Mouse (Mus musculus): Measurements from ENCODE around the gene Sft2d2. TPM values are rescaled to one million over a fixed set of nuclear protein-coding genes. Genes with fewer than 3 reads are reported as not detected.
A peak's percentile ranks its signal among the peaks of the same experiment; 100 is the strongest.

Sft2d2 gene
- total RNA-seq, 2 experiments from 2014 or later: 14.0 to 15.0 TPM

GRCm38 (mm10) chr1:165140227-165140626 is 54.0 kb downstream of the Sft2d2 start:
- DNase-seq (ENCODE audit: low spot score in 2 of 2): no peak

- DNase-seq (ENCODE audit: low spot score in 2 of 2): no peak
These were observed 60.4 kb downstream of the Sft2d2 start for GRCm38 (mm10) chr1:165133858-165134257.

- DNase-seq (ENCODE audit: low spot score in 2 of 2): no peak
These were observed 61.0 kb downstream of the Sft2d2 start for GRCm38 (mm10) chr1:165133279-165133678.

- DNase-seq (ENCODE audit: low spot score in 2 of 2): peak in 1 of 2 experiments; percentile 64
These were observed 61.9 kb downstream of the Sft2d2 start for GRCm38 (mm10) chr1:165132187-165132877.

GRCm38 (mm10) chr1:165129573-165129972 is 64.7 kb downstream of the Sft2d2 start:
- no peak for DNase-seq (ENCODE audit: low spot score in 2 of 2)

Other genes with a start within 250 kb of the Sft2d2 start
- under 1 TPM; 0.16 to 0.17 TPM for gene Tbx19, start 33.7 kb downstream of the Sft2d2 start, total RNA-seq (2021)
- 10 to 100 TPM; 32.1 to 34.1 TPM for gene Tiprl, start 42.6 kb upstream of the Sft2d2 start, total RNA-seq (2021)
- gene Gpr161, start 101.4 kb upstream of the Sft2d2 start, total RNA-seq (2021): 1 to 10 TPM; 6.1 to 7.2 TPM

All from gastrocnemius, postnatal 4 days (tissue).